Mouse (Mus musculus) ES-E14 (cell line): ENCODE results near the gene S100pbp. TPM values are rescaled to one million over a fixed set of nuclear protein-coding genes. Genes with fewer than 3 reads are reported as not detected.
A peak's percentile ranks its signal among the peaks of the same experiment; 100 is the strongest.

Experiments used
- DNase-seq: peaks from one replicate; pipeline ENCODE4 v3.0.0-alpha.2; 2013; ENCODE audit warnings: low read depth, low spot score
- H3K27ac ChIP-seq: 2 replicates; pipeline ENCODE4 v1.5.1; 2012; ENCODE audit warnings: low read depth, mild to moderate bottlenecking, low read length, moderate library complexity, mixed read lengths; ENCODE audit not compliant: poor library complexity, insufficient read depth, severe bottlenecking
- H3K36me3 ChIP-seq: 2 replicates; pipeline ENCODE4 v1.6.1; 2012; ENCODE audit warnings: mild to moderate bottlenecking, low read length, moderate library complexity, mixed read lengths; ENCODE audit not compliant: control insufficient read depth, poor library complexity, insufficient read depth, severe bottlenecking
- H3K4me1 ChIP-seq, 2 experiments: fragments of 150-350 bp in 1 of 2; sonication (generic) in 1 of 2; 2 replicates each; pipeline ENCODE4 v1.6.1; 2012; ENCODE audit warnings: low read length in 2 of 2, mild to moderate bottlenecking in 1 of 2, mixed read lengths in 1 of 2; ENCODE audit not compliant: control insufficient read depth in 2 of 2, insufficient read depth in 2 of 2, poor library complexity in 1 of 2
- H3K4me3 ChIP-seq, 2 experiments: fragments of 150-350 bp in 1 of 2; sonication (generic) in 1 of 2; 2 replicates each; pipeline ENCODE4 v1.5.1; 2012; ENCODE audit warnings: low read length in 2 of 2, low read depth in 1 of 2, mild to moderate bottlenecking in 1 of 2, mixed read lengths in 1 of 2; ENCODE audit not compliant: insufficient read depth in 1 of 2, poor library complexity in 1 of 2, severe bottlenecking in 1 of 2
- H3K9ac ChIP-seq: 2 replicates; pipeline ENCODE4 v1.6.1; 2012; ENCODE audit warnings: low read depth, mild to moderate bottlenecking, low read length, mixed read lengths; ENCODE audit not compliant: poor library complexity, insufficient read depth, severe bottlenecking
- H3K9me3 ChIP-seq: fragments of 150-350 bp; sonication (generic); 2 replicates; pipeline ENCODE4 v1.6.1; 2012; ENCODE audit warnings: low read depth, mild to moderate bottlenecking, low read length; ENCODE audit not compliant: control insufficient read depth, insufficient read depth
- CHD2 ChIP-seq: IDR thresholded peaks from 2 replicates; pipeline ENCODE4 v1.6.1; 2014; ENCODE audit warnings: mild to moderate bottlenecking, low read depth, low read length, inconsistent platforms
- HCFC1 ChIP-seq: IDR thresholded peaks from 2 replicates; pipeline ENCODE4 v1.6.1; 2012; ENCODE audit warnings: low read length, inconsistent platforms, borderline replicate concordance; ENCODE audit not compliant: insufficient read depth
- MAFK ChIP-seq: IDR thresholded peaks from 2 replicates; pipeline ENCODE4 v1.6.1; 2014; ENCODE audit warnings: mild to moderate bottlenecking, low read depth, low read length, inconsistent platforms; ENCODE audit not compliant: insufficient read depth
- ZC3H11A ChIP-seq: IDR thresholded peaks from 2 replicates; pipeline ENCODE4 v1.6.1; 2012; ENCODE audit warnings: low read depth, mild to moderate bottlenecking, inconsistent platforms, low read length, borderline replicate concordance
- ZNF384 ChIP-seq: IDR thresholded peaks from 2 replicates; pipeline ENCODE4 v1.6.1; 2012; ENCODE audit warnings: low read depth, low read length, inconsistent platforms
- in situ Hi-C, 2 experiments: fragments of 600-800 bp; cut with MboI; formaldehyde crosslinking; loops; one replicate each; pipeline ENCODE4 v1.15.1; 2025; ENCODE audit warnings: low sequenced_read_pairs in 2 of 2, inconsistent platforms in 1 of 2; ENCODE audit not compliant: unreplicated experiment in 2 of 2
- total RNA-seq: library from RNA; depleted of rRNA; stranded (reverse); fragments of 300-350 nt; gene quantifications from 2 replicates; pipeline ENCODE4 v1.2.3, GENCODE M21; 2012

The S100pbp gene
- total RNA-seq, 1 experiment, result 25.7 TPM

DNA sequence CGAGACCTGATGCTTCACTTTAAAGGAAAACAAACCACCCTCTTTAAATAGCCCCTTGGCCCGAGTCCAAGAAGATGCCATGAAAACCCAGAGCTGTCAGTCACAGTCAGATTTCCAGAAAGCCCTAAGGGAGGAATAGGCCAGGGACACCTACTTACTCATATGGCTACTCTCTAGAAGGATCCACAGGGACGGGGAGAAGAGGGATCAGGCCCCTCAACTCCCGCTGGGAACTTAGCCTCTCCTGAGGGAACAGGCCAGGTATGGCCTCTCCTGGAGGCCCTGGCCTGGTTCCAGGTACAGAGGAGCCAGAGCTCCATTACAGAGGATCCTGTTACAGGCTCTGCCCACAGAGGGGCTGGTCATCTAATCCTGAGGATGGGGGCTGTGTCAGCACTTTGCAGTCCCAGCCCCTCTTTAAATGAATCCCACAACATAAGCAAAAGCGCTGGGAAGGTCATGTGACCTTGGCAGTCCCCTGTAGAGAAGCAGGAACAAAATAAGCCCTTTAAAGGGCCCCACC is 37.0 kb upstream of the S100pbp start:
- Histone ChIP-seq H3K4me3 (peak overlapping the region; percentile 14 to 67), H3K9me3 (no peaks in the 10 kb centered on the region), H3K4me1 (peaks cover 18 to 50% of the 10 kb centered on the region in 2 experiments), H3K27ac (peak overlapping the region; percentile 35; the same call in 1 of the 2 replicates), H3K9ac (no peak overlapping the region), H3K36me3 (peaks cover 35% of the 10 kb centered on the region; the same call in 1 of the 2 replicates)
- TF ChIP-seq ZNF384 (no peak), HCFC1 (no peak), MAFK (peak; percentile 90)
- in situ Hi-C loops, result no loop called here
- no peak for DNase-seq

DNA sequence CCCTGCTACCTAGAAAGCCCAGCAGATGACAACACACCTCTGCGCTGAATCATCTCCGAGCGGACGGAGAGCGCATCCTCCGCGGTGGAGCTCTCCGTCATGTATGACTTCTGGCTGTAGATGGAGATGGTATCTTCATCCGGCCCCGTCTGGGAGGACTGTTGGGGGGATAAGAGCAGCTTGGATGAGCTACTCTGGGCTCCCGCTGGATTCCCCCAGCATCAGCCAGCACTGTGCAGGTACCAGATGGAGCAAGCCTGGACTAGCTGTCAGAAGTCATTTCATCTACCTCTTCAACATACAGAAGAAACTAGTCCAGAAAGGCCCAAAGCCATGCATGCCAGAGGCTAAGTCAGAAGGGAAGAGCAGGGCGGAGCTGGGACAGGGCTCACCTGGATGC is 35.8 kb upstream of the S100pbp start:
- H3K36me3 ChIP-seq, result peaks cover 47% of the 10 kb centered on the region
- no peaks in the 10 kb centered on the region for H3K9me3 ChIP-seq
- DNase-seq, result no peak
- H3K9ac ChIP-seq, result no peak overlapping the region
- peaks cover 15 to 57% of the 10 kb centered on the region in 2 experiments for H3K4me1 ChIP-seq
- TF ChIP-seq HCFC1 (no peak), CHD2 (no peak), ZC3H11A (no peak), ZNF384 (no peak), MAFK (no peak)
- H3K4me3 ChIP-seq, result no peak overlapping the region
- in situ Hi-C loops, result no loop called here
- H3K27ac ChIP-seq, result no peak overlapping the region

DNA sequence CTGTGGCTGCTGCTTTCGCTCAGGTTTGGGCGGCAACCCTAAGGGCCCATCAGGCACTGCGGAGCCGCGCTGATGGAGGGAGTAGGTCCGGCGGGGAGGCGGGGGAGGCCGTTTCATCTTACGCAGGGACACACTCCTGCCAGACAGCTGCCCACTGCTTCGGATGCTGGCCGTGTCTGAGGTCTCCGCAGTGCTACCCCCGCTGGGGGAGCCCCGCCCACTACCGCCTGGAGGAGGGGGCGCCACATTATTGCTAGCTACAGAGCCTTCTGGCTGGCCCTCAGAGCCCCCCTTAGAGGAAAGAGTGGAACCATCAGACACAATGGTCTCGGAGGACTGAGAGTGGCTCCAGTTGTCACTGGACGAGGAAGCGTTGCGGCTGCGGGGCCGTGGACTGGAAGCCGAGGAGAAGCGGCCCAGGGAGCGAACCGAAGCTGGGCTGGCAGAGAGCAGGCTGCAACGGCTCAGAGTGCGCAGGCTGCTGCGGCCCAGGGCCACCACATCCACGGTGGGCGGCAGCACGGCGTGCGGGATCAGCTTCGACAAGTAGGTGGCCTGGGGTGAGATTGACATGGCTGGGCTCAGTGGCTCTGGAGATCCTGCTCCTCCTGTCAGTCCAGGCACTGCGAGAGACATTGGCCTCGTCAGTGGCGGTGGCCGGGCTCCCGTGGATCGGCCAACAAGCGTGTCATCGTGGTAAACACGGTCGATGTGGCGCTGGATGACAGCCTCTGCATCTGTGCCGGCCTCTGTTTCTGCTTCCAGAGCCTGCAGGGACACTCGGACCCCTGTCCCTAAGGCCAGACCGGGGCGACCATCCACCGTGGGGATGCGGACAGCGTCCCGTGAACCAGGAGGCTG is 34.1 kb upstream of the S100pbp start:
- H3K27ac ChIP-seq, result 0 out of 2 replicates have a peak overlapping the region, but pooled peaks have one; percentile 22
- in situ Hi-C loops, result loop anchor here in 1 of 2 experiments (5.0 kb wide), 1 partner anchor 54 kb away; no protein-coding TSS in a partner anchor
- no peaks in the 10 kb centered on the region for H3K9me3 ChIP-seq
- DNase-seq, result no peak
- peaks cover 58% of the 10 kb centered on the region for H3K36me3 ChIP-seq
- peak overlapping the region; percentile 66; the same call in 1 of the 2 replicates for H3K9ac ChIP-seq
- H3K4me3 ChIP-seq, result peak overlapping the region; percentile 52 to 60; a peak in 3 of 4 replicates
- H3K4me1 ChIP-seq, result peaks cover 16 to 56% of the 10 kb centered on the region in 2 experiments
- TF ChIP-seq MAFK, result no peak

DNA sequence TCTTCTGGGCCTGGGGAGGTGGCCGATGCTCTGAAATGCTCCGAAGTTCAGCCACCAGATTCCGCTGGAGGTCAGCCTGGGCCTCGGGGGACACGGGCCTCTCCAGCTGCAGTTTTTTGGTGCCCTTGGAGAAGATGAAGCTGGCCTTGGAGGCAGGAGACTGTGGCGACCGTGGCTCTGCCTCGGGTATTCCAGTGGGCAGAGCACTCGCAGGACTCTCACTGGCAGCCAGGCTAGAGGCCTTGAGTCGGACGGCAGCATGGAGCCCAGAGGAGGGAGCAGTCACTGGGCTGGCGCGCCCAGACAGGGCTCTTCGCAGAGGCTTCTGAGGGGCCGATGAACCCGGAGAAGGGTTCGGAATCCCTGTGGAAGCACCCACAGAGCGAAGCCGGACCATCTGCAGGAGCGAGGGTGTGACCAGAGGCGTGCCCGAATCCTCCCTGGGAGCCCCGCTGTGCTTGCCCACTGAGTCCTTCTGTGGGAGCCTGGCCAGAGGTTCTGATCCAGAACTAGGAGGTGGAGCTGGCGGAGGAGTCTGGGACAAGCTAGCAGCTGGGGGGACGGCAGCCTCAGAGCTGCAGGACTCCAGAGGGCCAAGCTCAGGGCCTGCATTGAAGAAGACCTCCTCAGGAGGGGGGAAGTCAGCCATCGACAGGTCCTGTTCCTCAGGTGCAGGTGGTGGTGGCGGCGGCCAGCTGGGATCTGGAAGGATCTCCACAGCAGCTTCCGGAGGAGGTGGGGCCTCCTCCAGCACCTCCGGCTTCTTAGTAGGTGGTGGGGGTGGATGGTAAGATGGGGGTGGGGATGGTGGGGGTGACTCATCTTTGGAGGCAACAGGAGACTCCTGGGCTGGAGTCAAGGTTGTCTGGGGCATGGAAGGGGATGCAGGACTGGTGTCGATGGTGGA is 32.7 kb upstream of the S100pbp start:
- DNase-seq, result no peak
- Histone ChIP-seq H3K9ac (peak overlapping the region; percentile 66; the same call in 1 of the 2 replicates), H3K4me1 (peaks cover 16 to 54% of the 10 kb centered on the region in 2 experiments), H3K27ac (peak overlapping the region; percentile 22; the same call in 1 of the 2 replicates), H3K36me3 (peaks cover 70% of the 10 kb centered on the region), H3K4me3 (peak overlapping the region; percentile 52 to 60), H3K9me3 (no peaks in the 10 kb centered on the region)
- TF ChIP-seq HCFC1, result no peak
- no peak for TF ChIP-seq ZNF384
- TF ChIP-seq MAFK, result no peak
- TF ChIP-seq ZC3H11A, result no peak
- in situ Hi-C loops, result loop anchor here in 1 of 2 experiments (5.0 kb wide), 1 partner anchor 55 kb away; no protein-coding TSS in a partner anchor
